Mouse (Mus musculus) lung, adult 2 months (tissue): ENCODE measurements at regions not wholly inside any gene's neighbourhood (a gene's known extent, or its start where the extent isn't known, plus 50 kb on each side); places are given as distances from the start of the nearest gene placed in this dataset.

ENCODE experiments used
- DNase-seq: peaks from one replicate; pipeline ENCODE4 v3.0.0; 2022
- H3K4me1 ChIP-seq: fragments of 200-500 bp; 2 replicates; pipeline ENCODE4 v1.6.1; 2011; ENCODE audit warnings: low read length; ENCODE audit not compliant: control insufficient read depth, insufficient read depth
- H3K4me3 ChIP-seq: fragments of 200-500 bp; replicated peaks from 2 replicates; pipeline ENCODE3; 2011; ENCODE audit warnings: low read depth, mild to moderate bottlenecking, control low read depth, low read length; ENCODE audit errors: extremely low read depth
- CTCF ChIP-seq: fragments of 200-500 bp; IDR thresholded peaks from 2 replicates; pipeline ENCODE4 v1.5.1; 2011; ENCODE audit warnings: mild to moderate bottlenecking, low read length, control low read depth; ENCODE audit not compliant: insufficient read depth
- POLR2A ChIP-seq: fragments of 200-500 bp; IDR thresholded peaks from 2 replicates; pipeline ENCODE4 v1.6.1; 2011; ENCODE audit warnings: low read depth, mild to moderate bottlenecking, control low read depth, low read length, borderline replicate concordance; ENCODE audit errors: extremely low read depth
- WGBS: fragments of 180-500 bp; shearing (Covaris S2); methylation state at CpG from one replicate; pipeline ENCODE4 v1.1.7; 2018; 5-methylcytosine and 5-hydroxymethylcytosine counted together

- no peak for TF ChIP-seq CTCF
- no peak for TF ChIP-seq POLR2A
Observed at GRCm38 (mm10) chr10:111385561-111385960, 87.1 kb downstream of the Bbs10 start.

GRCm38 (mm10) chr10:111387869-111388538, 85.0 kb upstream of the Nap1l1 start:
- H3K4me1 ChIP-seq, result no peaks in the 10 kb centered on the region
- TF ChIP-seq CTCF, result no peak
- no peak for TF ChIP-seq POLR2A
- no peak overlapping the region for H3K4me3 ChIP-seq
- DNase-seq, result no peak
- 55% methylated on average over 18 of the region's 18 CpGs for WGBS

More at GRCm38 (mm10) chr10:111385561-111385960, 87.1 kb downstream of the Bbs10 start:
- H3K4me1 ChIP-seq, result no peaks in the 10 kb centered on the region
- DNase-seq, result no peak
- WGBS, result 75% methylated on average over 9 of the region's 9 CpGs
- H3K4me3 ChIP-seq, result no peak overlapping the region

GRCm38 (mm10) chr10:111388545-111389320, 84.3 kb upstream of the Nap1l1 start:
- Histone ChIP-seq H3K4me3 (no peak overlapping the region), H3K4me1 (no peaks in the 10 kb centered on the region)
- TF ChIP-seq CTCF, result no peak
- TF ChIP-seq POLR2A, result no peak
- WGBS, result 77% methylated on average over 12 of the region's 12 CpGs
- no peak for DNase-seq

GRCm38 (mm10) chr10:111389890-111390289, 83.1 kb upstream of the Nap1l1 start:
- DNase-seq, result peak; percentile 80
- H3K4me3 ChIP-seq, result no peak overlapping the region
- no peak for TF ChIP-seq CTCF
- 25% methylated on average over 9 of the region's 9 CpGs for WGBS
- no peaks in the 10 kb centered on the region for H3K4me1 ChIP-seq

- 91% methylated on average over 9 of the region's 9 CpGs for WGBS
- Histone ChIP-seq H3K4me1 (no peaks in the 10 kb centered on the region), H3K4me3 (no peak overlapping the region)
- no peak for DNase-seq
- TF ChIP-seq POLR2A (no peak), CTCF (no peak)
Observed at GRCm38 (mm10) chr10:111394421-111394820, 78.6 kb upstream of the Nap1l1 start.

GRCm38 (mm10) chr10:111405071-111405470, 68.0 kb upstream of the Nap1l1 start:
- TF ChIP-seq CTCF, result no peak
- no peak for TF ChIP-seq POLR2A
- WGBS, result 70% methylated on average over 6 of the region's 6 CpGs
- no peak for DNase-seq
- no peaks in the 10 kb centered on the region for H3K4me1 ChIP-seq
- H3K4me3 ChIP-seq, result no peak overlapping the region

- Histone ChIP-seq H3K4me3 (no peak overlapping the region), H3K4me1 (no peaks in the 10 kb centered on the region)
- no peak for DNase-seq
- TF ChIP-seq CTCF, result no peak
- no peak for TF ChIP-seq POLR2A
- 77% methylated on average over 3 of the region's 3 CpGs for WGBS
Observed at GRCm38 (mm10) chr10:111408887-111409286, 64.1 kb upstream of the Nap1l1 start.

- Histone ChIP-seq H3K4me3 (no peak overlapping the region), H3K4me1 (no peaks in the 10 kb centered on the region)
- no peak for TF ChIP-seq CTCF
- no peak for TF ChIP-seq POLR2A
- WGBS, result 78% methylated on average over 5 of the region's 5 CpGs
- DNase-seq, result no peak
Observed at GRCm38 (mm10) chr10:111409497-111409896, 63.5 kb upstream of the Nap1l1 start.

GRCm38 (mm10) chr10:111410121-111410520, 62.9 kb upstream of the Nap1l1 start:
- no peak for TF ChIP-seq CTCF
- no peak for TF ChIP-seq POLR2A
- no peak for DNase-seq
- no peaks in the 10 kb centered on the region for H3K4me1 ChIP-seq
- 62% methylated on average over 3 of the region's 3 CpGs for WGBS
- no peak overlapping the region for H3K4me3 ChIP-seq

GRCm38 (mm10) chr10:111411533-111411932, 61.5 kb upstream of the Nap1l1 start:
- DNase-seq, result no peak
- H3K4me3 ChIP-seq, result no peak overlapping the region
- WGBS, result 84% methylated on average over 9 of the region's 9 CpGs
- H3K4me1 ChIP-seq, result no peaks in the 10 kb centered on the region
- no peak for TF ChIP-seq CTCF
- no peak for TF ChIP-seq POLR2A
